Mouse (Mus musculus) CH12.LX (cell line): ENCODE results near the gene Arih2.

Source experiments
- MXI1 ChIP-seq: IDR thresholded peaks from 2 replicates; pipeline ENCODE4 v1.6.1; 2011; ENCODE audit warnings: mild to moderate bottlenecking, low read depth, low read length, improper control_type of control experiment
- POLR2A ChIP-seq: IDR thresholded peaks from 2 replicates; pipeline ENCODE4 v1.6.1; 2011; ENCODE audit warnings: low read depth, mild to moderate bottlenecking, improper control_type of control experiment, low read length

DNA sequence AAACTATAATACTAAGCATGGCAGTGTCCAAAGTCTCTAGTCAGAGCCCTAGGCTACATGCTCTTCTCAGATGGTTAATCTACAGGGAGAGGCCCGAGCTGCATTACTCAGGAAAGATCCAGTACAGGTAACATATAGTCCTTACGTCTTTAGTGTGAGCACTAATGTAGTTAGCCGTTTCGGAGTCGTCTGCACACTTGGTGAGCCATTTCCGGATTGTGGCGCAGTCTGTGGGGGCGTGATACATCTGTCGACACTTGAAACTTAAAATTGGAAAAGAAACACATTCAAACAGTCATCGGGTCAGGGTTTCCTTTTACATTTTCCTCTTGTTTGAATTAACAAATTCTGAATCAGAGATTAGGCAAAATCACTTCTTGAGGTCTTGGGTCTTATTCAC lies 37.7 kb downstream of the Arih2 start:
- TF ChIP-seq MXI1 (no peak), POLR2A (no peak)
